Mouse (Mus musculus) kidney, adult 2 months (tissue): ENCODE results near the gene Crtc3.

ENCODE experiments used
- CTCF ChIP-seq: fragments of 200-500 bp; conservative IDR thresholded peaks from 2 replicates; pipeline ENCODE4 v1.5.1; 2011; ENCODE audit warnings: low read depth, mild to moderate bottlenecking, control low read depth, low read length, moderate library complexity, mixed read lengths; ENCODE audit not compliant: insufficient read depth, insufficient read length
- POLR2A ChIP-seq: fragments of 200-500 bp; IDR thresholded peaks from one replicate; pipeline ENCODE4 v1.6.1; 2011; ENCODE audit warnings: low read depth, low read length, control low read depth

DNA sequence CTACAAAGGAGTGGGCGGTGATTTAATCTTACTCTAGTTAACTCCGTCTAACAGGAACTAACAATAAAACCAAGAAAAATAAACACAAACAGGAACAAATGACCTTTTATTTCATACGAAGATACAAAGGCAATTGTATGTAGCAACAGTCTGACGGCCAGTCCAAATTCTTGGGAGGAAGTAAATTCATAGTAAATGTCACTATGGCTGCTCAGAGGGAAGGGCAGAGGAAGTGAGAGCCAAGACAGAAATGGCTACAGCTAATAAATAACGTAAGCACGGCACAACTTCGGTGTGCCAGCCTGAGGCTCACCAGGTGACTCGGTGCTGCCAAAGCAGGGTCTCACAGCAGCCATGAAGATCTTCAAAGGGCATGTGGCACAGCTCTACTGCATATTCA is 22.8 kb upstream of the Crtc3 start:
- TF ChIP-seq CTCF (no peak), POLR2A (no peak)
